Mouse (Mus musculus) CH12.LX (cell line): ENCODE data around the gene Cit.

Experiments
- CHD2 ChIP-seq: IDR thresholded peaks from 2 replicates; pipeline ENCODE4 v1.6.1; 2011; ENCODE audit warnings: low read length, improper control_type of control experiment
- MXI1 ChIP-seq: IDR thresholded peaks from 2 replicates; pipeline ENCODE4 v1.6.1; 2011; ENCODE audit warnings: mild to moderate bottlenecking, low read depth, low read length, improper control_type of control experiment
- POLR2AphosphoS2 ChIP-seq: IDR thresholded peaks from 2 replicates; pipeline ENCODE4 v1.6.1; 2011; ENCODE audit warnings: low read depth, low read length, improper control_type of control experiment
- UBTF ChIP-seq: IDR thresholded peaks from 2 replicates; pipeline ENCODE4 v1.6.1; 2012; ENCODE audit warnings: low read depth, mild to moderate bottlenecking, inconsistent platforms, low read length, improper control_type of control experiment, moderate library complexity

DNA sequence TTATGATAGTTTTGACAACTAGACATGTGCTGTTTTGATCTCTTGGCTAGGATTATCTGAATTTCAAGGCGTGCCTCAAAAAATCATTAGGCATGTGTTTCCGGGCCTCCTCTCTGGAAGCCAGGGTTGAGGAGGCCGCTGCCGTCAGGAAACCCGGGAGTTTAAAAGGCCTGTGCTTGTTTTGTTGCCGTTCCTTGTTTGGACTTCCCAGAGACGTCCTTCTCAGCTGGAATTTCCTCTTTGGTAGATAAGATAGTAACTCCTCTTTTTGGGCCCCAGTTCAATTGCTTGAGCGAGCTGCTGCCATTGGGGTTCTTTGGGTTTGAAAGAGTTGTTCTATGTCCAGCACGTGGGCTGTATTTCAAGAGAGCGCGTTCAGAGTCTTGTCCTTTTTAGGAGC lies 21.2 kb downstream of the Cit start:
- no peak for TF ChIP-seq MXI1
- no peak for TF ChIP-seq CHD2
- no peak for TF ChIP-seq POLR2AphosphoS2
- TF ChIP-seq UBTF, result no peak
